Mouse (Mus musculus) MEL (cell line): ENCODE measurements at regions not wholly inside any gene's neighbourhood (a gene's known extent, or its start where the extent isn't known, plus 50 kb on each side); places are given as distances from the start of the nearest gene placed in this dataset.

ENCODE experiments used
- DNase-seq: peaks from one replicate; pipeline ENCODE4 v3.0.0; 2011; ENCODE audit warnings: low read depth, low spot score
- H3K27ac ChIP-seq: 2 replicates; pipeline ENCODE4 v1.5.1; 2012; ENCODE audit warnings: low read depth, mild to moderate bottlenecking, control low read depth, low read length, moderate library complexity; ENCODE audit not compliant: control insufficient read depth
- H3K27me3 ChIP-seq, 2 experiments: fragments of 150-350 bp in 1 of 2; sonication (generic) in 1 of 2; 2 replicates each; pipeline ENCODE4 v1.6.1; 2012; ENCODE audit warnings: low read length in 2 of 2, mild to moderate bottlenecking in 2 of 2, improper control_type of control experiment in 1 of 2, moderate library complexity in 1 of 2; ENCODE audit not compliant: insufficient read depth in 2 of 2, control insufficient read depth in 1 of 2
- H3K36me3 ChIP-seq, 2 experiments: 2 replicates each; pipeline ENCODE4 v1.6.1; 2012 to 2014; ENCODE audit warnings: low read length in 2 of 2, improper control_type of control experiment in 1 of 2, inconsistent platforms in 1 of 2, mild to moderate bottlenecking in 1 of 2; ENCODE audit not compliant: insufficient read depth in 2 of 2, control insufficient read depth in 1 of 2
- H3K4me1 ChIP-seq, 2 experiments: fragments of 150-350 bp in 1 of 2; sonication (generic) in 1 of 2; 2 replicates each; pipeline ENCODE4 v1.6.1; 2012; ENCODE audit warnings: low read length in 2 of 2, improper control_type of control experiment in 1 of 2, mild to moderate bottlenecking in 1 of 2; ENCODE audit not compliant: insufficient read depth in 2 of 2, control insufficient read depth in 1 of 2
- H3K4me3 ChIP-seq, 2 experiments: fragments of 150-350 bp in 1 of 2; sonication (generic) in 1 of 2; 2 replicates each; pipeline ENCODE4 v1.5.1; 2012; ENCODE audit warnings: low read depth in 2 of 2, low read length in 2 of 2, mild to moderate bottlenecking in 2 of 2, moderate library complexity in 2 of 2, control low read depth in 1 of 2, improper control_type of control experiment in 1 of 2; ENCODE audit not compliant: control insufficient read depth in 1 of 2, insufficient read depth in 1 of 2
- H3K79me2 ChIP-seq: 2 replicates; pipeline ENCODE4 v1.6.1; 2012; ENCODE audit warnings: mild to moderate bottlenecking, low read length, moderate library complexity; ENCODE audit not compliant: control insufficient read depth, poor library complexity, insufficient read depth
- H3K9ac ChIP-seq: 2 replicates; pipeline ENCODE4 v1.6.1; 2012; ENCODE audit warnings: low read depth, mild to moderate bottlenecking, control low read depth, low read length, moderate library complexity; ENCODE audit not compliant: control insufficient read depth, poor library complexity, severe bottlenecking
- H3K9me3 ChIP-seq: fragments of 150-350 bp; sonication (generic); replicated peaks from 2 replicates; pipeline ENCODE4 v1.6.1; 2012; ENCODE audit warnings: mild to moderate bottlenecking, low read length, improper control_type of control experiment, moderate library complexity; ENCODE audit not compliant: insufficient read depth
- E2F4 ChIP-seq: IDR thresholded peaks from 2 replicates; pipeline ENCODE4 v1.6.1; 2011; ENCODE audit warnings: low read depth, low read length, improper control_type of control experiment, borderline replicate concordance
- ELF1 ChIP-seq: IDR thresholded peaks from 2 replicates; pipeline ENCODE4 v1.6.1; 2014; ENCODE audit warnings: low read depth, mild to moderate bottlenecking, inconsistent platforms, low read length, improper control_type of control experiment, moderate library complexity
- GATA1 ChIP-seq: IDR thresholded peaks from 2 replicates; pipeline ENCODE4 v1.6.1; 2011; ENCODE audit warnings: low read depth, low read length, improper control_type of control experiment
- JUND ChIP-seq: IDR thresholded peaks from 2 replicates; pipeline ENCODE4 v1.6.1; 2011; ENCODE audit warnings: low read depth, mild to moderate bottlenecking, improper control_type of control experiment, low read length
- MAX ChIP-seq: IDR thresholded peaks from 2 replicates; pipeline ENCODE4 v1.6.1; 2011; ENCODE audit warnings: low read length, improper control_type of control experiment
- MYB ChIP-seq: IDR thresholded peaks from 2 replicates; pipeline ENCODE4 v1.6.1; 2011; ENCODE audit warnings: mild to moderate bottlenecking, low read depth, low read length, improper control_type of control experiment
- POLR2AphosphoS2 ChIP-seq: IDR thresholded peaks from 2 replicates; pipeline ENCODE4 v1.6.1; 2011; ENCODE audit warnings: low read length, improper control_type of control experiment
- RAD21 ChIP-seq: IDR thresholded peaks from 2 replicates; pipeline ENCODE4 v1.6.1; 2011; ENCODE audit warnings: mild to moderate bottlenecking, low read depth, low read length, improper control_type of control experiment
- RCOR1 ChIP-seq: IDR thresholded peaks from 2 replicates; pipeline ENCODE4 v1.6.1; 2012; ENCODE audit warnings: low read depth, mild to moderate bottlenecking, inconsistent platforms, low read length, improper control_type of control experiment
- SMC3 ChIP-seq: IDR thresholded peaks from 2 replicates; pipeline ENCODE4 v1.6.1; 2011; ENCODE audit warnings: low read depth, low read length, improper control_type of control experiment
- TAL1 ChIP-seq: IDR thresholded peaks from 2 replicates; pipeline ENCODE4 v1.6.1; 2012; ENCODE audit warnings: mild to moderate bottlenecking, inconsistent platforms, low read length, moderate library complexity, mixed read lengths
- TCF12 ChIP-seq: IDR thresholded peaks from 2 replicates; pipeline ENCODE4 v1.6.1; 2014; ENCODE audit warnings: low read depth, mild to moderate bottlenecking, inconsistent platforms, low read length, improper control_type of control experiment, moderate library complexity
- USF1 ChIP-seq: IDR thresholded peaks from 2 replicates; pipeline ENCODE4 v1.6.1; 2014; ENCODE audit warnings: low read depth, mild to moderate bottlenecking, inconsistent platforms, low read length, improper control_type of control experiment, moderate library complexity

GRCm38 (mm10) chr11:43343574-43343973 lies 82.5 kb downstream of the Pttg1 start:
- H3K79me2 ChIP-seq: no peaks in the 10 kb centered on the region
- H3K9ac ChIP-seq: no peak overlapping the region
- H3K4me1 ChIP-seq: no peaks in the 10 kb centered on the region
- DNase-seq: no peak
- no peaks in the 10 kb centered on the region for H3K27me3 ChIP-seq
- no peak overlapping the region for H3K27ac ChIP-seq
- H3K9me3 ChIP-seq: no peaks in the 10 kb centered on the region
- H3K4me3 ChIP-seq: no peak overlapping the region
- H3K36me3 ChIP-seq: no peaks in the 10 kb centered on the region
- TF ChIP-seq ELF1 (no peak), POLR2AphosphoS2 (no peak), GATA1 (no peak), TCF12 (no peak), USF1 (no peak), E2F4 (no peak)

GRCm38 (mm10) chr11:43338377-43338993 lies 87.6 kb downstream of the Pttg1 start:
- H3K4me1 ChIP-seq: no peaks in the 10 kb centered on the region
- no peak overlapping the region for H3K4me3 ChIP-seq
- H3K9me3 ChIP-seq: no peaks in the 10 kb centered on the region
- no peak overlapping the region for H3K9ac ChIP-seq
- H3K36me3 ChIP-seq: no peaks in the 10 kb centered on the region
- no peaks in the 10 kb centered on the region for H3K79me2 ChIP-seq
- no peak for DNase-seq
- TF ChIP-seq JUND (no peak), RAD21 (no peak), MAX (no peak), MYB (no peak), TAL1 (no peak), SMC3 (no peak)
- H3K27ac ChIP-seq: no peak overlapping the region
- H3K27me3 ChIP-seq: no peaks in the 10 kb centered on the region

GRCm38 (mm10) chr11:43335668-43336265 lies 90.3 kb downstream of the Pttg1 start:
- no peaks in the 10 kb centered on the region for H3K27me3 ChIP-seq
- H3K4me3 ChIP-seq: no peak overlapping the region
- no peaks in the 10 kb centered on the region for H3K4me1 ChIP-seq
- no peak for DNase-seq
- H3K36me3 ChIP-seq: no peaks in the 10 kb centered on the region
- no peaks in the 10 kb centered on the region for H3K79me2 ChIP-seq
- no peaks in the 10 kb centered on the region for H3K9me3 ChIP-seq
- H3K27ac ChIP-seq: no peak overlapping the region
- TF ChIP-seq SMC3 (no peak), RCOR1 (no peak)
- TF ChIP-seq, all 39 proteins: peak for 0
- no peak overlapping the region for H3K9ac ChIP-seq
